In the genomic region with DNA sequence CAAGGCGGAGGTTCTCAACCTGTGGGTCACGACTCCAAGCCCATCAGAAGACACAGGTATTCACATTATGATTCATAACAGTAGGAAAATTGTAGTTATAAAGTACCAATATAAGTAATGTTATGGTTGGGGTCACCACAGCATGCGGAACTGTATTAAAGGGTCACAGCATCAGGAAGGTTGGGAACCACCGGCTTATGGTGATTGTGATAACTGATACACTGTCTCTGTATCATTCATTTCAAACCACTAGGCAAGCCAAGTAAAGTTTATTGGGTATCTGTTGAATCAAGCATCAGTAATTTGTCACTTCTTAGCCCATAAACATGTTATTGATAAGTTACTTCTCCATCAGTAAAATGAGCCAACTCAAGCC, we compare ENCODE assay signal across 11 mouse cellular contexts. TPM values are rescaled to one million over a fixed set of nuclear protein-coding genes. Genes with fewer than 3 reads are reported as not detected.
DNase-seq lines count a peak whose midpoint lies in the region; ATAC-seq and TF ChIP-seq lines count a peak whose summit lies in the region.
"Had no signal": no experiment of that assay in that cellular context is flagged by ENCODE, and none has a peak within 500 bp of the region (broad histone marks: within the 10 kb centered on the region; RNA-seq: fewer than 3 reads in every experiment).

No protein-coding gene starts in this region.

- H3K79me2 ChIP-seq in CH12.LX (replicated peaks; ENCODE audit: control insufficient read depth, extremely low read depth, insufficient read depth, poor library complexity, severe bottlenecking) = no peaks in the 10 kb centered on the region

- no peak overlapping the region for H3K4me3 ChIP-seq in forebrain, embryonic 16.5 days (replicated peaks; ENCODE audit: low read length)
- no peak overlapping the region for H3K4me3 ChIP-seq in forebrain, postnatal 0 days (ENCODE audit: low read depth, low read length)
- no peak overlapping the region for H3K4me3 ChIP-seq in limb, embryonic 11.5 days (ENCODE audit: low read depth, low read length)
- H3K4me3 ChIP-seq in limb, embryonic 10.5 days = no peak overlapping the region
- no peak overlapping the region for H3K4me3 ChIP-seq in CH12.LX (replicated peaks in 1 of 3; ENCODE audit: low read depth in 2 of 3, low read length in 2 of 3, poor library complexity in 1 of 3)
- no peak overlapping the region for H3K4me3 ChIP-seq in midbrain, embryonic 16.5 days (ENCODE audit: low read depth, low read length)
- H3K4me3 ChIP-seq: erythroblast, embryonic 14.5 days had no signal

- TF ChIP-seq CTCF in forebrain, postnatal 0 days (IDR thresholded peaks at IDR 0.05; ENCODE audit: low read depth) = no peak
- TF ChIP-seq CTCF in CH12.LX (conservative IDR thresholded peaks at IDR 0.05 in 1 of 2, IDR thresholded peaks at IDR 0.05 in 1 of 2; ENCODE audit: low read depth in 2 of 2, low read length in 2 of 2) = no peak; a peak in 1 of 4 replicates

- TF ChIP-seq POLR2A in CH12.LX (IDR thresholded peaks at IDR 0.05; ENCODE audit: low read depth, low read length) = no peak

- H3K9me3 ChIP-seq in forebrain, embryonic 16.5 days (ENCODE audit: control insufficient read depth, low read length) = no peaks in the 10 kb centered on the region
- H3K9me3 ChIP-seq in forebrain, postnatal 0 days (ENCODE audit: low read length) = no peaks in the 10 kb centered on the region
- no peaks in the 10 kb centered on the region for H3K9me3 ChIP-seq in limb, embryonic 11.5 days (ENCODE audit: control insufficient read depth, low read length)
- H3K9me3 ChIP-seq in limb, embryonic 10.5 days (replicated peaks) = no peaks in the 10 kb centered on the region
- H3K9me3 ChIP-seq in CH12.LX (replicated peaks; ENCODE audit: low read length) = no peaks in the 10 kb centered on the region
- no peaks in the 10 kb centered on the region for H3K9me3 ChIP-seq in midbrain, embryonic 16.5 days (replicated peaks; ENCODE audit: control insufficient read depth, low read length, poor library complexity, severe bottlenecking)

- no peak for TF ChIP-seq RAD21 in CH12.LX (IDR thresholded peaks at IDR 0.05; ENCODE audit: low read depth, low read length)

- no peaks in the 10 kb centered on the region for H3K36me3 ChIP-seq in forebrain, embryonic 16.5 days (ENCODE audit: control insufficient read depth, insufficient read depth)
- H3K36me3 ChIP-seq in forebrain, postnatal 0 days (ENCODE audit: insufficient read depth) = no peaks in the 10 kb centered on the region
- H3K36me3 ChIP-seq in limb, embryonic 11.5 days (ENCODE audit: control insufficient read depth, insufficient read depth, low read length) = no peaks in the 10 kb centered on the region
- no peaks in the 10 kb centered on the region for H3K36me3 ChIP-seq in limb, embryonic 10.5 days
- H3K36me3 ChIP-seq in CH12.LX (replicated peaks in 1 of 2; ENCODE audit: control insufficient read depth in 1 of 2, insufficient read depth in 1 of 2, low read length in 1 of 2) = no peaks in the 10 kb centered on the region
- no peaks in the 10 kb centered on the region for H3K36me3 ChIP-seq in midbrain, embryonic 16.5 days (ENCODE audit: control insufficient read depth, insufficient read depth, low read length)

- H3K9ac ChIP-seq in forebrain, embryonic 16.5 days (replicated peaks; ENCODE audit: low read depth, low read length) = no peak overlapping the region
- no peak overlapping the region for H3K9ac ChIP-seq in forebrain, postnatal 0 days
- no peak overlapping the region for H3K9ac ChIP-seq in limb, embryonic 11.5 days (ENCODE audit: low read length)
- no peak overlapping the region for H3K9ac ChIP-seq in CH12.LX (ENCODE audit: insufficient read depth, low read depth)
- no peak overlapping the region for H3K9ac ChIP-seq in midbrain, embryonic 16.5 days (ENCODE audit: low read depth, low read length)

- ATAC-seq in forebrain, embryonic 16.5 days = peak; percentile 22; the same call in 1 of the 2 replicates
- ATAC-seq in forebrain, postnatal 0 days = no peak
- ATAC-seq in limb, embryonic 11.5 days (ENCODE audit: insufficient number of reproducible peaks, low FRiP score, low TSS enrichment, low read depth) = peak; percentile 26; the same call in 1 of the 2 replicates
- peak; percentile 32; the same call in 1 of the 2 replicates for ATAC-seq in midbrain, embryonic 16.5 days
- no peak for ATAC-seq in frontal cortex, adult (ENCODE audit: low TSS enrichment)

- no peaks in the 10 kb centered on the region for H3K4me1 ChIP-seq in forebrain, embryonic 16.5 days (replicated peaks; ENCODE audit: control insufficient read depth, insufficient read depth, low read length)
- no peaks in the 10 kb centered on the region for H3K4me1 ChIP-seq in forebrain, postnatal 0 days (ENCODE audit: insufficient read depth)
- H3K4me1 ChIP-seq in limb, embryonic 11.5 days (ENCODE audit: control insufficient read depth, insufficient read depth, low read length) = no peaks in the 10 kb centered on the region
- no peaks in the 10 kb centered on the region for H3K4me1 ChIP-seq in limb, embryonic 10.5 days
- H3K4me1 ChIP-seq in CH12.LX (ENCODE audit: control insufficient read depth in 1 of 2, insufficient read depth in 2 of 2) = no peaks in the 10 kb centered on the region
- H3K4me1 ChIP-seq in midbrain, embryonic 16.5 days (ENCODE audit: control insufficient read depth, insufficient read depth, low read length) = no peaks in the 10 kb centered on the region

- WGBS in forebrain, embryonic 16.5 days = 37% methylated on average over 4 of the region's 4 CpGs
- WGBS in forebrain, postnatal 0 days = 36% methylated on average over 4 of the region's 4 CpGs
- WGBS in limb, embryonic 11.5 days = 37% methylated on average over 4 of the region's 4 CpGs
- 40% methylated on average over 4 of the region's 4 CpGs for WGBS in limb, embryonic 10.5 days
- 41% methylated on average over 4 of the region's 4 CpGs for WGBS in midbrain, embryonic 16.5 days

- H3K27me3 ChIP-seq in forebrain, embryonic 16.5 days (replicated peaks; ENCODE audit: control insufficient read depth, insufficient read depth, low read length) = no peaks in the 10 kb centered on the region
- no peaks in the 10 kb centered on the region for H3K27me3 ChIP-seq in forebrain, postnatal 0 days (ENCODE audit: insufficient read depth, low read length)
- H3K27me3 ChIP-seq in limb, embryonic 11.5 days (ENCODE audit: control insufficient read depth, insufficient read depth, low read length) = no peaks in the 10 kb centered on the region
- no peaks in the 10 kb centered on the region for H3K27me3 ChIP-seq in limb, embryonic 10.5 days (ENCODE audit: low read depth, poor library complexity, severe bottlenecking)
- no peaks in the 10 kb centered on the region for H3K27me3 ChIP-seq in CH12.LX (replicated peaks)
- H3K27me3 ChIP-seq in midbrain, embryonic 16.5 days (ENCODE audit: control insufficient read depth, insufficient read depth, low read depth, low read length) = peaks cover 3% of the 10 kb centered on the region

- no peak for DNase-seq in forebrain, postnatal 0 days
- DNase-seq in limb, embryonic 11.5 days (ENCODE audit: low spot score) = no peak
- no peak for DNase-seq in limb, embryonic 10.5 days (ENCODE audit: low spot score)
- no peak for DNase-seq in CH12.LX (ENCODE audit: extremely low read depth)
- DNase-seq in embryo, embryonic 10 days (ENCODE audit: low spot score) = no peak
- DNase-seq: gastrocnemius, postnatal 25 days; lung, adult 2 months had no signal

- no peak for TF ChIP-seq EP300 in CH12.LX (IDR thresholded peaks at IDR 0.05; ENCODE audit: low read length)

- dilution Hi-C loops in CH12.LX (cut with MboI; ENCODE audit: extremely low pct_ligation_motif_present, extremely low pct_unique_long_range_greater_than_20kb, low sequenced_read_pairs) = no loop called here

- in situ Hi-C loops in CH12.LX (cut with MboI; ENCODE audit: low pct_ligation_motif_present, low pct_unique_long_range_greater_than_20kb, low sequenced_read_pairs) = no loop called here

- H3K27ac ChIP-seq in forebrain, embryonic 16.5 days (ENCODE audit: low read length) = no peak overlapping the region
- no peak overlapping the region for H3K27ac ChIP-seq in forebrain, postnatal 0 days (ENCODE audit: low read depth, low read length)
- H3K27ac ChIP-seq in limb, embryonic 11.5 days (replicated peaks; ENCODE audit: low read depth, low read length) = no peak overlapping the region
- H3K27ac ChIP-seq in limb, embryonic 10.5 days = no peak overlapping the region
- H3K27ac ChIP-seq in CH12.LX (ENCODE audit: insufficient read depth, low read depth) = no peak overlapping the region
- H3K27ac ChIP-seq in midbrain, embryonic 16.5 days (ENCODE audit: low read length) = no peak overlapping the region

- H3K4me2 ChIP-seq in forebrain, embryonic 16.5 days (ENCODE audit: low read length) = no peak overlapping the region
- H3K4me2 ChIP-seq in forebrain, postnatal 0 days (ENCODE audit: low read depth) = no peak overlapping the region
- no peak overlapping the region for H3K4me2 ChIP-seq in limb, embryonic 11.5 days (ENCODE audit: low read depth, severe bottlenecking)
- H3K4me2 ChIP-seq in CH12.LX (ENCODE audit: insufficient read depth, low read depth, poor library complexity, severe bottlenecking) = peak overlapping the region; percentile 48; the same call in 1 of the 2 replicates
- no peak overlapping the region for H3K4me2 ChIP-seq in midbrain, embryonic 16.5 days (ENCODE audit: low read length)

RNA-seq across cellular contexts. Expression of a gene that starts 14.4 kb away (rescaled TPM):
- 51.1 and 56.2 TPM in 2 replicates for polyA plus RNA-seq in forebrain, embryonic 16.5 days (2015; fragmentation: Nextera tagmentation; extraction: Ambion mirVana)
- total RNA-seq in forebrain, postnatal 0 days (2014; rRNA removed) = 32.5 and 38.2 TPM in 2 replicates
- 30.5 and 30.8 TPM in 2 replicates for polyA plus RNA-seq in forebrain, postnatal 0 days (2015; fragmentation: Nextera tagmentation; extraction: Ambion mirVana)
- polyA plus RNA-seq in limb, embryonic 11.5 days (2014; fragmentation: Nextera tagmentation; extraction: Ambion mirVana) = 64.7 and 66.4 TPM in 2 replicates
- polyA plus RNA-seq in limb, embryonic 10.5 days (2016; fragmentation: Nextera tagmentation; extraction: Ambion mirVana) = 53.3 and 58.7 TPM in 2 replicates
- total RNA-seq in CH12.LX (2012; rRNA removed) (56.9 and 72.5 TPM in 2 replicates), CH12.LX (2014; rRNA removed) (108 and 124 TPM in 2 replicates)
- 58.7 and 68.7 TPM in 2 replicates for polyA plus RNA-seq in CH12.LX (2012; ENCODE audit: insufficient read length, low read depth)
- 40.4 and 43.8 TPM in 2 replicates for polyA plus RNA-seq in midbrain, embryonic 16.5 days (2015; fragmentation: Nextera tagmentation; extraction: Ambion mirVana)

RNA-seq across cellular contexts. Expression of a gene that starts 44.4 kb away (rescaled TPM):
- polyA plus RNA-seq in forebrain, embryonic 16.5 days (2015; fragmentation: Nextera tagmentation; extraction: Ambion mirVana) = 0.42 and 1.0 TPM in 2 replicates
- total RNA-seq in forebrain, postnatal 0 days (2014; rRNA removed) = 0.48 and 0.85 TPM in 2 replicates
- polyA plus RNA-seq in forebrain, postnatal 0 days (2015; fragmentation: Nextera tagmentation; extraction: Ambion mirVana) = 1.9 and 2.0 TPM in 2 replicates
- polyA plus RNA-seq in limb, embryonic 11.5 days (2014; fragmentation: Nextera tagmentation; extraction: Ambion mirVana) = 1.5 and 1.7 TPM in 2 replicates
- 0.78 and 1.2 TPM in 2 replicates for polyA plus RNA-seq in limb, embryonic 10.5 days (2016; fragmentation: Nextera tagmentation; extraction: Ambion mirVana)
- total RNA-seq in CH12.LX (2012; rRNA removed) (341 and 362 TPM in 2 replicates), CH12.LX (2014; rRNA removed) (907 and 1,004 TPM in 2 replicates)
- 471 and 472 TPM in 2 replicates for polyA plus RNA-seq in CH12.LX (2012; ENCODE audit: insufficient read length, low read depth)
- 0.47 and 0.82 TPM in 2 replicates for polyA plus RNA-seq in midbrain, embryonic 16.5 days (2015; fragmentation: Nextera tagmentation; extraction: Ambion mirVana)
- total RNA-seq: gastrocnemius, postnatal 25 days had no signal
- polyA plus RNA-seq: erythroblast, embryonic 14.5 days had no signal

Comparison
In these comparisons a context has a peak if more than half of its experiments do, and no peak if none do; other contexts are left out.
1. ATAC-seq: peak in forebrain, embryonic 16.5 days (single experiment), limb, embryonic 11.5 days (single experiment) and midbrain, embryonic 16.5 days (single experiment); none in forebrain, postnatal 0 days (single experiment) and frontal cortex, adult (single experiment).
2. RNA of a gene that starts 44.4 kb away (polyA plus RNA-seq): 471 to 472 TPM in CH12.LX; 1.9 to 2.0 TPM in forebrain, postnatal 0 days, 1.5 to 1.7 TPM in limb, embryonic 11.5 days, 0.78 to 1.2 TPM in limb, embryonic 10.5 days, 0.47 to 0.82 TPM in midbrain, embryonic 16.5 days and 0.42 to 1.0 TPM in forebrain, embryonic 16.5 days; every median in the first group is over 100 times any median in the second.